Mouse (Mus musculus) left cerebral cortex, adult 8-10 months (tissue): ENCODE data around the gene Mocs1. TPM values are rescaled to one million over a fixed set of nuclear protein-coding genes. Genes with fewer than 3 reads are reported as not detected.

Experiments used
- DNase-seq, 2 experiments: peaks; one replicate each; pipeline ENCODE4 v3.0.0; 2022; ENCODE audit warnings: low spot score in 2 of 2
- total RNA-seq, 4 experiments: library from RNA; stranded (reverse); gene quantifications; 2 replicates each; pipeline ENCODE4 v1.2.4; 2022

The Mocs1 gene
- total RNA-seq, 4 experiments from 2014 or later = 11.7 to 20.4 (median 16.0) TPM

DNA sequence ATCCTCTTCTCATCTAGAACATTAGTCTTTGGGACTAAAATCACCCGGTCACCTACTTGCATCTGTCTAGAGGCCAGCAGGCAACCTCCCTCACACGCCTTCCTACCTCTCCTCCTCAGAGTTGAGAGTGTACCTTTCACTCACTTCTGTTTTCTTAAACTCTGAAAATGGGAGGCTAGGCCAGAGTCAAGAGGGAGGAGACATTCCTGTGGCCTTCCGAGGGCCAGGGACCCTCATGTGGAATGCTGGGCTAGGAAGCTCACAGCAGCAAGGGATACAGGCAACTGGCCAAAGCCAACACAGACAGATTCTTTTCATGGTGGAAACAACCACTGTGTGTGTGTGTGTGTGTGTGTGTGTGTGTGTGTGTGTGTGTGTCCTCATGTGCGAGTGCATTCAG, 49.2 kb downstream of the Mocs1 start:
- DNase-seq = no peak

DNA sequence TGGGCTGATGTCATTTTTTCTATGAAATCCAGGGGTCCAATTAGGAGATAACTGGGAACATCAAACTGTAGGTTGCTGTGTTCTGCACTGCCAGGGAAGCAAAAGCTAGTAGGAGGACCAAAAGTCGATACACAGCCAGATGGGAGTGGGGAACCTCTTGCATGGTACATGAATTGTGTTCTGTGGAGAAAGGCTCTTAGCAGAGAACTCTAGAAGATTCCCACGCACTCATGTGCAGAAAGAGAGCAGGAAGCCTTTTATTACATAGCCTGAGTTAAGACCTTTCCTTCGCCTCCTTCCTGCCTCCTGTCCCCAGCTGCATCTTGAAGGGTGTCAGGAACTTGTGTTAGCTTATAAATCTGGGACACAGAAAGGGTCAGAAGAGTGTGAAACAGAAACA, 53.7 kb downstream of the Mocs1 start:
- no peak for DNase-seq

DNA sequence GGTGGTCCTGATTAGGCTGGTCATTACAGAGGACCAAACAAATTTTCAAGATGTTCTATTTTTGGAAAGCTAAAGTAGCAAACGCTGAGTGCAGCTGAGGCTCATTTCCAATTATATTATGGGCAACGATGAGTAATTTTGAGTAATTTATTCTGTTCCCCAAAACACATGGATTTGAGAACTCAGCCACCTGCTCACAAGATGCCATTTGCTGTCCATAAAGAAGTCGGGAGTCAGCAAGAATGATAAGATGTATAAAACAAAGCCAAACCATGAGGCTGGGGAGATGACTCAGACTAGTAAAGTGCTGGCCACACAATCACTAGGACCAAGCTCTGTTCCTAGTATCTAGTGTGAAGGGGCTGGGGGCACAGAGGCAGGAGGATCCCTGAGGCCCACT, 56.3 kb downstream of the Mocs1 start:
- DNase-seq = peak in 1 of 2 experiments; percentile 39

DNA sequence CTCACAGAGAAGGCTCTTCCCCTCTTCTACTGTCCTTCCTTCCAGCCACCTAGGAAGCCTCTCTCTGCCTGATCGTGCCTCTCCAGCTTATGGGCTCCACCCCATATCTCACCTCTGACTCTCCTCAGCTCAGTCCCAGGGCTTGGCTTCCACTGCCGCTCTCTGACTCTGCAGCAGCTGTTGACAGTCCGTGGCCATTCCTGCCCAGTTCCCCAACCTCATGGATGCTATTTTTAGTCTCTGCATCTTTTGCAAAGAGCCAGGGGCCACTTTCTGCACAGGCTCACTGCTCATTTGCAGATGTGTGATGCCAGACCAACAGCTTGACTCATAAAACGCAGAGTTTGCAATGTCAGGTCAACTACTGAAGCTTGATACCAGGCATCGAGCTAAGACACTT, 60.9 kb downstream of the Mocs1 start:
- DNase-seq = no peak

DNA sequence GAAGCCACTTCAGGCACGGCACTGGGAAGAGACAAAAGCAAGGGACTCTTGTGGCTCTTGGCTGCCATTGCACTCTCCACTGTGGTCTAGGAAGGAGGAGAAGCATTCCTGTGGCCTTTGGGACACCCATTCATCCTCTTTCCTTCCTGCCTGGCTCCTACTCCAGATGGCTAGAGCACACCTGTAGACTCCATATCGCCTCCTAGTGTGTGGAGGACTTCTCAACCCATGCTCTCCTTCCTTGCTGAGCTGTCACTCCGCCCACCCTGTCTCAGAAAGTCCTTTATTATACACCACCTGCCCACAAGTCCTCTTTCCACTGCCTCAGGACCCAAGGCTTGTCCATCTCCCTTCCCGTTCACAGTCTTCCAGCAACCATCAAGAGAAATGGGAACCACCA, 65.1 kb downstream of the Mocs1 start:
- no peak for DNase-seq

DNA sequence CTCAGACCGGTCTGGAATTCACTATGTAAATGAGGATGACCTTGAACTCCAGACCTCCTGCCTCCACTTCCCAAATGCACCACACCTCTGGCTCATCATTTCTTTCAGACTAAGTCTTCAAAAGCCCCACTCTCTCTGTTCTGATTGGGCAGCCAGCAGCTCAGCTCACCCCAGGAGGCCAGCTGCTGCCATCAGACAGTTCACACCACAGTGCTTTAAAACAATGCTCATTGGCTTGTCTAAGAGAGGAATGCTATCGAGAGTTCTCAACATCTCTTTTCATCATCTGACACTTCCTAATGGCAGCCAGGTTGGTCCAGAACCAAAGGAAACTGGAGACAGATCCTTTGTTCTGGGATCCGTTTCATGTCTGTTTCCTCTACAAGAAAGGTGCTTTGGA, 70.0 kb downstream of the Mocs1 start:
- DNase-seq = no peak

DNA sequence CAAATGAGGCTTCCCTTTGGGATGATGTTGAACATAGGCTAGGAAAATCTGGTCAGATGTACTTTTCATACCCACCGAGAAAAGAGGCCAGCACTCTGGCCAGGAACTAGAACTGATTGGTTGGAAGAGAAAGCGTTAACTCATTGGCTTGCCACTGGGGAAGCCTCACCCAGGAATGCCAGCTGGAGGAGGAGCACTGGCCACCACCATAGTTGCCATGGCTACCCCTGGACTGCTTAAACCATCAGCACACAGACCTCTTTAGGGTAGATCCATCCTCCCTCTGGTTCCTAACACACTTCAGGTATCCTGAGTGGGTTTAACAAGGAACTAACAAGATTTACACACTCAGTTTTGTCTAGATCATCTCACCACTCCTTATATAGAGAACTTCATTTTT, 71.5 kb downstream of the Mocs1 start:
- no peak for DNase-seq

DNA sequence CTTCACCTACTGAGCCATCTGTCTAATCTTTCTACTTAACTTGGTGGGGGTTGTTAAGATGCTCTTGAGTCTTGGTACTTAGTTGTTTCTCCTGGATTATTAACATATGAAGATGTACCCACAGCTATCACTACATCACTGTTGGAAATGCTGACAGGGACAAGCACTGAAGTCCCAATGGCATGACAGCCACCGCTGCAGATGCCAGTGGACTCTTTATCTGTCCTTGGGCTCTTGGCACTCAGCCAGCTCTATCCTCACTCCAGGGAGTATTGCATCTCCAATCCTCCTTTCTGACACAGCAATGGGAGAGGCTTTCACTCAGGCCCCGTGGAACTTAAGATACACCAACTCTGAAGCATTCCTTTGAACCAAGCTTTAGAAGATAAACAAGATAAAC, 72.1 kb downstream of the Mocs1 start:
- no peak for DNase-seq

DNA sequence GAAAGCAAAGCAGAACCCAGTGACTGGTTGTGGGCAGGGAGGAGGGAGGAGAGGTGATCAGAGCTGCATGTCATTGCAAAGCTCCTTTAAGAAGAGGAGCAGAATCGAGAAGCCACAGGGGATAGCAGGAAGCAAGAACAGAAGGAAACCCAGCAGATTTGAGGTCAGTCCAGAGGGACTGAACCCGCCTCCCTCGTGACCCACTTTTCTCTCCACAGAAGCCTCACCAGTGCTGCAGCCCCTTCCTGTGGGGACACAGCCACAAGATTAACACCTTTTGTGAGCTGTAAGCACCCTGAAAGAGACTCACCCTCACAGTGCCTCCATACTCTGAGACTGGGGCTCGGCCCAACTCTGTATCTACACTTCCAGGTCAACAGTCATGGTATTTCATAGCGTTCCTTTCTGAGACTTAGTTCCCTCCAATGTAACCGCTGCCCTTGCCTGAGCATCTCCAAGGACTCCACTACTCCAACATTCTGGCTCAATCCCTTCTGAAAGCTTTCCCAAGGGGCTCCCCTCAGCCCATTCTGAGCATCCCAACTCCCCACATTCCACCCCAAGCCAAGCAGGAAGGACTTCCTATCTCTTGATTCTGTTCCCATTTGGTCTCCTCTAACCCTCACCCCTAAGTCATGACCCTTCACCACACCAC, 75.2 kb downstream of the Mocs1 start:
- DNase-seq = no peak

Other genes with a start within 250 kb of the Mocs1 start
- gene Daam2, start 136.0 kb downstream of the Mocs1 start, total RNA-seq = 10 to 100 TPM; 54.4 to 63.9 (median 56.9) TPM
- gene Kif6, start 186.8 kb downstream of the Mocs1 start, total RNA-seq = 1 to 10 TPM; 3.8 to 5.6 (median 4.3) TPM